Mouse (Mus musculus) cerebellum, adult (tissue): ENCODE measurements at regions not wholly inside any gene's neighbourhood (a gene's known extent, or its start where the extent isn't known, plus 50 kb on each side); places are given as distances from the start of the nearest gene placed in this dataset.

Experiments used
- ATAC-seq: cut with Nextera tagmentation; 2 replicates; pipeline ENCODE4 v1.9.2; 2017; ENCODE audit warnings: mild to moderate bottlenecking, moderate library complexity, mixed read lengths; ENCODE audit not compliant: insufficient number of reproducible peaks, low FRiP score, low TSS enrichment

GRCm38 (mm10) chr4:56287980-56288379 lies 451.9 kb upstream of the Gm26657 start:
- no peak for ATAC-seq

DNA sequence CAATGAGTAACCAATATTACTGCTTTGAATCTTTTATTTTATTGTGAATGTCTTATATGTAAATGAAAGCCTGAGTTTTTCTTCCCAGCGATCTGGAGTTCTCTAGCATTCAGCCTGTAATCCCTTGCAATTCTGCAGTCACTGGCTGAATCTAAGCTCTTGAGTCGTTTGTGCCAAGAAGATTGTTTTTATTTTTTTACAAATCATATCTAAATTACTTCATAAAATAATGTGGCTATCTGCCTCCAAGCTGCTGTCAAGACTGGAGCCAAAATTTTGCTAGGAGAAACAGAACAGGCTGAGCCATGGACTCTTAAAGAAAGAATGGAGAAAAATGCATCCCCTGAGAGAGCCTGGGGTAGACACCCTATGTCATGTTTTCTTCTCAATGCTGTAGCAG lies 455.4 kb upstream of the Gm26657 start:
- ATAC-seq, result no peak

- ATAC-seq, result no peak
These were observed 464.0 kb upstream of the Gm26657 start for GRCm38 (mm10) chr4:56275836-56276235.

GRCm38 (mm10) chr4:56271390-56271789 lies 468.5 kb upstream of the Gm26657 start:
- ATAC-seq, result no peak

DNA sequence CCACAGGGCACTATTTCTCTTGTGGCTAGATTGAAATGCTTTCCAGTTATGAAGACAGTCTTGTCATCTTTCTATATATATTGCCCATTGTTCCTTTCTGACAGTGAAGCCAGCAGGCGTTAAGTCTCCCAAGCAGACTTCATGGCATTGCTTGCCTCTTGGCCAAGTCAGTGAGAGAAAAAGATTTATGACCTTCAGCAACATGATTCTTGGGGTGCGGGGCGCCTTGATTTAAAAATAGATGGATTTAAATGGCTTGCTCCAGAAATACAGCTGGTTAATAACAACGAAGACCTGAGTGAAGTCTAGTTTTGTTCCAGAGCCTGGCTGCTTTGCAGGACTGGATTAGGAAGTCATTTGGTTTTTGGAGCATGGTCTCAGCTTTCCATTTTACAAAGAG lies 475.2 kb upstream of the Gm26657 start:
- ATAC-seq, result no peak

- no peak for ATAC-seq
These were observed 476.0 kb upstream of the Gm26657 start for GRCm38 (mm10) chr4:56263822-56264221.

DNA sequence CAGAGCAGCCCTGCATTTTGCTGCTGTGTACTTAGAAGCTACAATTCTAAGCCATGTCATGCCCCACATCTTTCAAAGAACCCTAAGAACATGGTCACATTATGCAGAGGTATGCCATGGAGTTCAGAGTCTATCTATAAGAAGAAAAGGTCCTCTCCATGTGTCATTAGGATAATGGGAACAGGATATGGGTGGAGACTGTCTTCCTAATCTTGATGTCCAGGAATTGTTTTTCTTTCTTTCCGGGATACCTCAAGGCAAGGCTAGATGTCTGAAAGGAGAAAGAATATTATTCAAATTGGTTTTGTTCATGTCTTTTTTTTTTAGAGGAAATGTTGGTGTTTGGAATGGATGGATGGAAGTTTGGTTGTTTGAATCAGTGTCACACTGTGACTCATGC lies 477.3 kb upstream of the Gm26657 start:
- ATAC-seq, result no peak

- no peak for ATAC-seq
These were observed 477.9 kb upstream of the Gm26657 start for GRCm38 (mm10) chr4:56261992-56262391.

DNA sequence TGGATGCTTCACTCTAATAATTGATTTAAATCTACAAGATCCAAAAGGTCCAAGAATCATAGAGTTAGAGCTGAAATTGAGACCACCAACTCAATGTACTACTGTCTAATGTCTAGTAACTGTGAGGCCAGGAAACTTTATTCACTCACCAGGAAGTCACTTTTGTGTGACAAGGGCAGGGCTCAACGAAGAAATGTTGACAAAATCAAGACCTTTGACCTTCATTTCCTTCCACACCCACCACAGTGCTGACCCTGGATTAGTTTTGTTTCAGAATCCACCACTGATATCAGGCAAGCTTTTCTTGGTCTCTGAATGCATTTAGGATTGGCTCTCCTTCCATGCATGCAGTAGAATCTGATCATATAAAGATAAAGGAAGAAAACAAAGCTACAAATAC lies 487.5 kb upstream of the Gm26657 start:
- no peak for ATAC-seq

DNA sequence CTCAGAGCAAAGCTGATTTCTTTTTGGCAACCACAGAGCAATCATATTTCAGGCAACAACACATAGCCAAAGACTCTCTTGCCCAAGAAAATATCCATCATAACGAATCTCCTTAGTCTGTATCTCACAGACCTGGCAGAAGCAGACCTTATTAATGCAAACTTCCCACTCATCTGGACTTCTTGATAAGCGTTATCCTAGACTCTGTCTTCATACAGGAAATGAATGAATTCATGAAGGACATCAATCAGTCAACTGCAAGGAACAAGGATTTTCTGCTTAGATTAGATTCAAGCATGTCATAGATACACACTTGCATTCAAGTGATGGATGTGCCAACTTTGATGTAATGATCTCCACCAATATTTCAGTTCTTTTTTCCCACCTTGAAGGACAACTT lies 488.1 kb upstream of the Gm26657 start:
- ATAC-seq, result no peak

DNA sequence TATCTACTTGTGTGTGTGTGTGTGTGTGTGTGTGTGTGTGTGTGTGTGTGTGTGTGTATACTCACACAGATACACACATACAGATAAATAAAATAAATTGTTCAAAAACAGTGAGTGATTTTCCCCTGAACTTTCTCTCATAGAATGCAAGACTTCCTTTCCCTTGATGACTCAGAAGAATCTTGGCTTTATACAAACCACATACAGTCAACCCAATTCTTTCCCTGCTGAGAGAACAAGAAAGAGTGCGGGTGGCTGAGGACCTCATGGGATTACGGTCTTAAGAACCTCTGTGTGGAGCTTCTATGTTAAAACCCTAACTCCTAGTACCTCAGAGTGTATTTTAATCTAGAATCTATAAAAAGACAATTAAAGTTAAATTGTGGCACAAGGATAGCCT lies 489.3 kb upstream of the Gm26657 start:
- no peak for ATAC-seq

DNA sequence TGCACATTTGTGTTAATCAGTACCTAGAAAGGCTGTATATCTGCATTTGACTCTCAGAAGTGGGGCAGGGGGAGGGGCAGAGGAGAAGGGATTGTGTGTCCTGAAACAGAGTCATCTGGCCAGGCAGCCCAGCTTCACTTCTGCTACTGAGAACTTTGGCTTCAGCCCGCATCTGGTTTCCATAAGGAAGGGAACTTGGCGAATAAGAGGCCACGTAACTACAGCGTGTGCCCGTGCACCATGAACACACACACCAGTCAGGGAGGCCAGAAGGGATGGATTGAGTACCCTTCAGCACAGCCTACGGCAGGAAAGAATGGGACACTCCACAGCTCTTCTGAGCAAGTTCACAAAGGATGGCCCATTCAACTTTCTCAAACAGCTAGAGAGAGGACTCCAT lies 496.0 kb upstream of the Gm26657 start:
- ATAC-seq, result no peak

DNA sequence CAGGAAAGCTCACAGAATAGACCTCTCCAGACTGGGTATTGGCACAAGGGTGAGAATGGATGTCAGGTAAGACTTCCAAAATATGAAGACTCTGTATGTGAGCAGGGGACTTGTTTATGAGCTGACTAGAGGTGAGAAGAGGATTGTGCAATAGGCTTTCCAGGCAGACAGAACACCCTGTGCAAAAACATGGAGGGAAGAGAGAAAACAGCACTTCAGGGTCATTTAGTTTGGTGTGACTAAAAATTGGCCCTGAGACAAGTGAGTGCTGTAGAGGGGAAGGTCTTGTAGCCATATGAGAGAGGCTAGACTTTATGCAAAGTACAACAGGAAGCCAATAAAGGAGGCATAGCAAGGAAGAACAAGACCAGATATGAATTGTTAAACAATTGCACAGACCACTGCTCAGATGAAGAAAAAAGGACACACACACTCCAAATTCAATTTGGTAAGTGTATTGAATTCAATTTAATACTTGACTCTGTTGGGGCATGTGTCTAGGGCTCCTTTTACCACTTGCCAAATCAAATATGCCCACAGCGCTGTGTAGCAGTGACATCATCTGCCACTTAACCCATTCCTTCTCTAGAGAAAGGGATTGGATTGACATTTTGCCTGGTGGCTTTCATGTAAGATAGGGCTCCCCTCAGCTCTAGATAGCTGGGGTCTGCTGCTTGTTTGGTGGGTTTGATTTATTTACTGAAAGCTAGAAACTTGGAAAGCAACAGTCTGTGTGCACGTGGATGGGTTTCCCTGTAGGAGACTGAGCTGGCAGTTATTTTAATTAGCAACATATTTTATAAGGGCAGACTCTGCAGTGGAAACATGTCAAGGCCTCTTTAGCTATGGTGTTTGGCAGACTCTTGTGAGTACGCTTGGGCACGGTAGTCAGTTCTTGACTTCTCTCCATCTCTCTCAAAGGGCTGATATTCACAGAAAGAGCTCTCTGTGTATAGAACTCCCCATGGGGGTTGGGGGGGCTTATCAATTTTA lies 501.1 kb upstream of the Gm26657 start:
- ATAC-seq, result no peak

DNA sequence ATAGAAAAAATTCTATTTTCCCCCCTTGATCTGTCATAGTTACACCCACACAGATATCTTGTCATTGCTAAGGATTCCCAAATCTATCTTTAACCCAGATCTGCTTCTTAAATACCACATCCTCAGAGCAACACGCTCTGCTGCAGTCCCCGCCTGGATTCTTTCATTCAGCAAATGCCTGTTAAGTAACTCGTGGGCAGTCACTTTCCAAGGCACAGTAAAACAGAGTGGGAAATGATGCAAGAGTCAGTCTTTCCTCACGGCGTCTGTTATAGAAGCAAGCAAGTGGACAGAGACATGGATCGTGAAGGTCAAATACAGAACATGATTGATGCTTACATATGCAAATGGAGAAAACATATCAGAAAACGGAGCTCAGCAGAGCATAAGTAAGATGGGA lies 508.5 kb upstream of the Gm26657 start:
- no peak for ATAC-seq

GRCm38 (mm10) chr4:56230451-56230850 lies 509.4 kb upstream of the Gm26657 start:
- ATAC-seq, result no peak

GRCm38 (mm10) chr4:56226493-56226892 lies 513.4 kb upstream of the Gm26657 start:
- ATAC-seq, result no peak

DNA sequence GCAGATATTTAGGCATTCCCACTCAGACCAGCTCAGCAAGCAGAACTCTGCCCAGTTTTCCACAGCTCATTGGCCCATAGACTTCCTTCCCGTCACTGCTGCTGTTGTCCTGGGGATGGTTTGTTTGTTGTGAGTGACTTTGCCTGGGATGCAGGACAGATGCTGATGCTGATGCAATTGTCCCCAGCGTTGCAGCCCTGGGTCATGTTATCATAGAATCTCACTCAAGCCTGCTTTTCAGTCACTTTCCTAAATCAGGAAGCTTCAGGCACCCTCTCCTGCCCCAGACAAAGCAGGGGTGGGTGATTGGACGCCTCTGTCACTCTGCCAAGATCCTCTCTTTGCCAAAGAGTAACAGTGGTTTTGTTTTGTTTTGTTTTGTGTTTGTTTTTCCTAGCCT lies 515.3 kb upstream of the Gm26657 start:
- no peak for ATAC-seq

GRCm38 (mm10) chr4:56222023-56222776 lies 517.7 kb upstream of the Gm26657 start:
- ATAC-seq, result no peak

DNA sequence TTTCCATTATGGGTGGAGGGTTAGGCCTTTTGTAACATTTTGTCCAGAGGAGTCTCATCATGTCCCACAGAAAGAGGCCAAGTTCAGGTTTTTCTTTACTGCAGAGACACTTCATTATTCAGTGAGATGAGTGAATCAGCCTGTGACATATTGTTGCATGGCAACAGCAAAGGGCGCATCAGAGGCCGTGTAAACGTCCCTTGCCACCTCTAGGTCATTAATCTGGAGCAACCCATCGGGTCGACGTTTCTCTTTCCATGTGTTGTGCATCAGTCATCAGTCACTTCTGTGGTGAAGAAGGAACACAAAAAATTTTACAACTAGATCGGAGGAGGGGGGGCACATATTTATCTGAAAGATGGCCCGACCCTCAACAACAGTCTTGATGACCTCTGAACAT lies 519.3 kb upstream of the Gm26657 start:
- no peak for ATAC-seq

- ATAC-seq, result no peak
These were observed 530.4 kb upstream of the Gm26657 start for GRCm38 (mm10) chr4:56209499-56209898.

DNA sequence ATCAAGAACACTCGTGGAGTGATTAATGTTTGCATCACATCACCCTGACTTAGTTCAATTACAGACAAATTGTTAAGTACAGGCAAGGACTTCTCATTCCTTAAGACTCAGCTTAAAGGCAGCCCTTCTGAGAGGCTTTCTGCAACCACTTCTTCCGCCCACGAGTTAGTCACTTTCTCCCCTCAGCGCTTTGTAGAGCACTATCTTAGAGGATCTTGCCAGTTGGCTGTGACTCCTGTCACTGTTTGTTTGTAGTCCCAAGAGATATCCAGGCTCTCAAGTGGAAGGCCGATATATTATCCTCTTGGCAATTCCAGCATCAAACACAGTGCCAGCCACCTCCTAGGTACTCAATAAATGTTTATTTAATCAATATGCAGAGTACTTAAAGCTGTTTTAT lies 532.1 kb upstream of the Gm26657 start:
- ATAC-seq, result no peak

GRCm38 (mm10) chr4:56205069-56205468 lies 534.8 kb upstream of the Gm26657 start:
- ATAC-seq, result no peak
